Mouse (Mus musculus): ENCODE data around the gene Wdr27. TPM values are rescaled to one million over a fixed set of nuclear protein-coding genes. Genes with fewer than 3 reads are reported as not detected.
A peak's percentile ranks its signal among the peaks of the same experiment; 100 is the strongest.
"Not testable (repeated sequence)": the region's sequence is repeated elsewhere in the genome, so short reads cannot be mapped to it uniquely, and the experiment has no call there.

Wdr27 gene
- total RNA-seq (2021): 1 to 10 TPM; 2.4 to 3.0 TPM

DNA sequence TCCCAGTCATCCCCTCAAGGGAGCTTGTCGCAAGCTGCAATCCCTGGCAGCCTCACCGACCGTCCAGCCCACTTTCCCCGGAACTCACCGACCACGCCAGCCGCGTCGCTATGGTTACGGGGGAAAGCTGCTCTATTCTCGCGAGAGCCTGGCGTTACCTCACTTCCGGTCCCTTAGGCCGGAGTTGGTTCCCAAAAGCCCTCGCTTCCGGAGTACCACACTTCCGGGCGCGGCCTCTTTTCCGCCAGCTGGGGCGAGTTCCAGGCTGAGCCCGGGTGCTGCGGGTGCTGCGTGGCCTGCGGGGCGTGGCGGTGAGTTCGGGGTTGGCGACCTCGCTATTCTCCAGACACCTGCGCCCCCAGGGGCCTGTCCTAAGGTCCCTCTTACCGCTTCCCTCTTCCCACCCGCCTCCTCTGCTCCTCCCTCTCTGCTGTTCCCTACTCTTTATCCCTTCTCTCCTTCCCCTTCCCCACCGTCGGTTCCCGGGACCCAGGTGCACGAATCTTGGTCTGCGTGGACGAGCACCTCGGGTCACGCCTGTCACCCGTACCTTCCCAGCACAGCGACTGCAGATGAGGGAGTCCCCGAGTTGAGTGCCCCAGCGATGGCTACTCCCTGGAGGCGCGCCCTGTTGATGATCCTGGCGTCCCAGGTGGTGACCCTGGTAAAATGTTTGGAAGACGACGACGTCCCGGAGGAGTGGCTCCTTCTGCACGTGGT is at the start of gene Wdr27, which contains the start of gene 1600012H06Rik:
Gene Wdr27, minus strand, starts transcription at position 150 of the 720 bp plus-strand sequence.
Gene 1600012H06Rik, plus strand, starts transcription at position 176 of the 720 bp plus-strand sequence.
- peak; percentile 99 for DNase-seq

- not testable (repeated sequence) for DNase-seq
These were observed 49.7 kb upstream of the Wdr27 start for GRCm38 (mm10) chr17:14992522-14993138.

GRCm38 (mm10) chr17:14990116-14990702 is 47.3 kb upstream of the Wdr27 start:
- DNase-seq: peak; percentile 2 to 7

DNA sequence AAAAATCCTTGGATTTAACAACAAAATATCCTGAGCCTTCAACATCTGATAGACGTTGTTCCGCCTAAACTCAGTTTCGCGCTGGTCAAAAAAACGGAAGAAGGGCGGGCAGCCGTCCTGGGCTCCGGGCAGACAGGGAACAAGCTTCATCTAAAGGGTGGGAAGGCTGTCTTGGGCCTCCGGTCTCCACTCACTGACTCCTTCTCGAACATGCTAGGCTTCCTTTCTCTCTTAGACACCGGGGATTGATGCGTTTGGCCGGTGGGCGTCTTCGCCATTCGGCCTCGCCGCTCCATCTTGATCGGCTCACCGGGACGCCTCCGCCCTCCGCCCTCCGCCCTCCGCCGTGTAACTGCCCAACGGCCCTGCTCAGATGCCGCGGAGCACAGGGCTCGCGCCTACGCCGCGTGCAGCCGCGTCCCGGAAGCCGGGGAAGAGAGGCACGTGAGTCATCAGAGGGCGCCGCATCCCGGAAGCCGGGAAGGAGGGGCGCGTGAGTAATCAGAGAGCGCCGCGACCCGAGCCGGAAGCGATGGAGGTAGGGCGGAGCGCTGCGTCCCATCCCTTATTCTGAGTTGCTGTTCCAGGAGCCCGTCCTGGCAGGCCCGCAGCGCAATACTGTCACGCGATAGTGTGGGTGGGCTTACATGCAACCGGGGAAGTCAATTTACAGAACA is 35.5 kb upstream of the Wdr27 start, which contains the start of the genes 9030025P20Rik and Gm3417:
Gene 9030025P20Rik, plus strand, starts transcription at position 107 of the 677 bp plus-strand sequence.
Gene Gm3417, minus strand, starts transcription at position 429 of the 677 bp plus-strand sequence.
- DNase-seq: not testable (repeated sequence)

- not testable (repeated sequence) for DNase-seq
These were observed 34.9 kb upstream of the Wdr27 start for GRCm38 (mm10) chr17:14977718-14978361.

DNA sequence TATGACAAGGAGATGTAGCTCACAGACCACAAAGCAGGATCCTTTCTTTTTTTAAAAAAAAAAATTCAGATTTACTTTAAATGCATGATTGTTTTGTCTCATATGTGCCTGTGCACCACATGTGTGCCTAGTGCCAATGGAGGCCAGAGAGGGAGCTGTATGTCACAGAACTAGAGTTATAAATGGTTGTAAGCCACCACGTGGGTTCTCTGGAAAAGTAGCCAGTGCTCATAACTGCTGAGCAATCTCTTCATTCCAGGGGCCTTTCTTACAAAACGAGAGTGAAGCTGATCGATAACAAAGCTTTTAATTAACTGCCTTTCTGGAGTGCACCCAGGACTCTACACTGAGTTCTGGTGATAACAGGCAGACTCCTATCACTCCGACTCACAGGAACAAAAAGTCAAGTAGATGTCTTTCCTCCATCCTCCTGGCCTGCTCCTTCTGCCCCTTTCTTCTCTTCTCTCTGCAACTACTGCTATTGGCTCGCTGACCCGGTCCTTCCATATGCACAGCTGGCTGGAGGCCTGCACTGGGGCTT is 25.5 kb upstream of the Wdr27 start:
- not testable (repeated sequence) for DNase-seq

GRCm38 (mm10) chr17:14961557-14962154 is 18.7 kb upstream of the Wdr27 start:
- not testable (repeated sequence) for DNase-seq

GRCm38 (mm10) chr17:14960951-14961556 is 18.1 kb upstream of the Wdr27 start, which contains the start of gene Phf10:
Gene Phf10 (minus strand): TSS chr17:14961273.
- DNase-seq: peak in 1 of 2 experiments; percentile 21

GRCm38 (mm10) chr17:14960520-14960919 is 17.6 kb upstream of the Wdr27 start:
- peak in 1 of 2 experiments; percentile 20 for DNase-seq

DNA sequence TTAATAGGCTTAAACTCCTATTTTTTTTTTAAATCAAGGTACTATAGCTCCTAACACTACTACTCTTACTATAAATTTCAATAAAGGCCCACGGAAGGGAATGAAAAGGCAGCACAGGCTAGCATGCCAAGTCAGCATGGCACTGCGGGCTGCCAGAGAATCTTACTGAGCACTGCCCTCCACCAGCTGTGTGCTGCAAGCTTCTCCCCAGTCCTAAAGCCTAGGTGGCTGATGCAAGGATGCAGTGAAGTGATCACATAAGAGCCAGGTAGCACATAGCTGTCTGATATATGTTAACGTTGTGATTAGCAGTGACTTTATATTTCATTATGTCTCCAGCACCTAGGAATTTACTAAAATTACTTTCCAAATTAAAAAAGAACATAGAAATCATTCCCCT is 17.0 kb upstream of the Wdr27 start:
- DNase-seq: no peak

GRCm38 (mm10) chr17:14958686-14959327 is 15.8 kb upstream of the Wdr27 start:
- DNase-seq: no peak

DNA sequence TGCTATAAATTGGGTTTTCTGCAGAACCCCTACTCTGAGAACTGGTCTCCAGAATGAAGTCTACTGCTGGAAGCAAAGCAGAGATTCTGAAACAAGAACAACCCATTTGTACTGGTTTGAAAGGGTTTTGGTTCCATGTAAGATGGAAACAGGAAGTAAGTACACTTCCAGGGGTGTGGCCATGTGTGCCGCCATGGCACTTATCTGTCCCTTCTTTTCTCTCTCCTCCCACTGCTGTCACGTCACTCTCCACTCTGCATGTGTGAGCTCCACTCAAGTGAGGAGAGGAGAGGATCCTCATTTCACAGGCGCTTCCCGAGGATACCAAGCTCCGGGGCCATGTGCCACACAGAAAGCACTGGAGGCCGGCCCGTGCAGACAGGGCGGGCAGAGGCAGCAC is 10.5 kb upstream of the Wdr27 start:
- DNase-seq: no peak

DNA sequence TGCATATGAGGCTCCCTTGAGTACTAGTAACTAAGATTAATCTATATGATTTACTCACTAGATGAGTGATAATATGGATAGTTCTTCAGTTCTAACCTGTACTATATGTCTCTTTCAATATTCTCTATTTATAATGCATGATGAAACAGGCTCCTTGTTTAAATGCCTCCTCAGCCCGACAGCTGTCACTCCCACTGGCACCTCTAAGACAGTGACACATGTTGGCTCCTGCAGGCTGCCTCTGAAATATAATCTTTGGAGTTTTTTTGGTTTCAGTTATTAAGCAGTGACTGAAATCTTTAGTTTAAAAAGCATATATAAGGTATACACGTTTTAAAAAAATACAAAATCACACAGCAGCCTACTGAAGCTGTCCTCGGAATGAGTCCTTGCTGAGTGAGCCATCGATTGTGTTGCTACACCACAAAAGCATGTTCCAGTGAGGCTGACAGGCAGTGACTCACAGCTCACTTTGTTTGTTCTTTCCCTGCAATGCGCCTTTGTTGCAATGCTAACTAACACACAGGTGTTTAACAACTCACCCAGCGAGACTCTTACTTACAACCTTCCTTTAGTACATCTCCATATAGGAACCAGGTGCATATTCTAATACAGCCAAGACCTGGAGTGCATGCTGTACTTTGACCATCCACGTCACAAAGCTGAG is 6.3 kb upstream of the Wdr27 start:
- no peak for DNase-seq

- no peak for DNase-seq
These were observed 1.6 kb upstream of the Wdr27 start for GRCm38 (mm10) chr17:14944551-14944950.

GRCm38 (mm10) chr17:14943729-14944059 is 736 bp upstream of the Wdr27 start:
- no peak for DNase-seq

GRCm38 (mm10) chr17:14942181-14942580 is 777 bp downstream of the Wdr27 start:
- DNase-seq: not testable (repeated sequence)

- no peak for DNase-seq
These were observed 6.9 kb downstream of the Wdr27 start for GRCm38 (mm10) chr17:14935841-14936605.

DNA sequence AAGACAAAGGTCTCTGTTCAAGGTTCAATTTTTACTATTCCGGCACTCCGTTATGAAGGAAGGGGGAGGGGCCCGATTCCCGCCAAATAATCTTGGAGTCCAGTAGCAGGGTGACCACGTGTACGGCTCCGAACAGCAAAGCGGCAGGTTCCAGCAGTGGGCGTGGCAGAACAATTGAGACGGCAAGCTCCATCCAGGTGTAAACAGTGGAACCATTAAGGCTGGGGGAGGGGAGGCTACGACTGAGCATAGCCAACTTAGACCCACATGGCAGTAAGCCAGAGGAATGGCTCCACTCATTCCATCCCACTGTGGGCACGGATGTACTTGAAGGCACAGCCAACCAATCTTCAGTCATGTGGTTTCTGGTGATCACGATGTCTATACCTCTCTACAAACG is 7.7 kb downstream of the Wdr27 start:
- DNase-seq: not testable (repeated sequence)

- DNase-seq: no peak
These were observed 11.5 kb downstream of the Wdr27 start for GRCm38 (mm10) chr17:14931469-14931868.

Measured in layer of hippocampus, postnatal 36 days (tissue).